Mouse (Mus musculus): ENCODE results near the gene Sds. TPM values are rescaled to one million over a fixed set of nuclear protein-coding genes. Genes with fewer than 3 reads are reported as not detected.
"Not testable (repeated sequence)": the region's sequence is repeated elsewhere in the genome, so short reads cannot be mapped to it uniquely, and the experiment has no call there.

The Sds gene
- total RNA-seq, 2 experiments from 2014 or later: 0.26 to 0.70 TPM

DNA sequence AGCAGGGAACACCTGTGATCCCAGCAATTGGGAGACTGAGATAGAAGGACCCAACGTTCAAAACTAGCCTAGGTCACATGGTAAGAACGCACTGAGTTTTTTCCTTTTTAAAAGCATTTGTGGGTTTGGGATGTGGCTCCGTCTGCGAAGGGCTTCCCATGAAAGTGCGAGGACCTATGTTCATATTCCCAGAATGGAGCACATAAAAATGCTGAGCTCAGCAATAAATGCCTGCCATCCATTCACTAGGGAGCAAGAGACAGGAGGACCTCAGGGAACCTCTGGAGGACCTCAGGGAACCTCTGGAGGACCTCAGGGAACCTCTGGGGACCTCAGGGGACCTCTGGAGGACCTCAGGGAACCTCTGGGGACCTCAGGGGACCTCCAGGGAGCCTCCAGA is 1.7 kb downstream of the Sds start:
- Histone ChIP-seq H3K27ac (no peak overlapping the region), H3K4me3 (no peak overlapping the region)
- intact Hi-C loops (cut with DNase I): no loop called here
- no peak for TF ChIP-seq CTCF (IDR thresholded peaks at IDR 0.05)
- DNase-seq: no peak

DNA sequence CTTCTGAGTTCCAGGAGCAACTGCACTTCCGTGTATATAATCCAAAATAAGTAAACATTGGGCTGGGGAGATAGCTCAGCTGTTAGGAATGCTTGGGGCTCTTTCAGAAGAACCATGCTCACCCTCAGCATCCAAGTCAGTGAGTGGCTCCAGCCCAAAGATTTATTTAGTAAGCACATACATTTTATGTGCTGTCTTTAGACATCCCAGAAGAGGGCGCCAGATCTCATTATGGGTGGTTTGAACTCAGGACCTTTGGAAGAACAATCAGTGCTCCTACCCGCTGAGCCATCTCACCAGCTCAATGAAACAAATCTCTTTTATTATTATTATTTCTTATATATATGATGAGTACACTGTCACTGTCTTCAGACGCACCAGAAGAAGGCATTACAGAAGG is 3.2 kb downstream of the Sds start:
- H3K27ac ChIP-seq: no peak overlapping the region
- intact Hi-C loops (cut with DNase I): no loop called here
- DNase-seq: no peak
- no peak overlapping the region for H3K4me3 ChIP-seq
- peak; percentile 39 for TF ChIP-seq CTCF (IDR thresholded peaks at IDR 0.05)

DNA sequence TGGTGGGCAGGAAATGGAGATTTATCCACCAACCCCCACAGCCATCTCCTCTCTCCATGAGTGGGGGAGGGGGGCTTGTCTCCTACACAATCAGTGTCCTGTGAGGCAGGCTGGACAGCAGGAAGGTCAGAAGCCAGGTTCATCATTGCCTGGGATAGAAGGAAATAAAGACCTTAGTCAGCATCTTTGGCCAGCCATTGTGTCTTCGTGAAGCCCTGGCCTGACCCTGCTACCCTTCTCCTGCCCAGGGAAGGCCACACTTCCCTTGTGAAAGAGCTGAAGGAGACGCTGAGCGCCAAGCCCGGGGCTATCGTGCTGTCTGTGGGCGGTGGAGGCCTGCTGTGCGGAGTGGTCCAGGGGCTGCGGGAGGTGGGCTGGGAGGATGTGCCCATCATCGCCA is 4.9 kb downstream of the Sds start:
- Histone ChIP-seq H3K4me3 (no peak overlapping the region), H3K27ac (no peak overlapping the region)
- intact Hi-C loops (cut with DNase I): no loop called here
- TF ChIP-seq CTCF (IDR thresholded peaks at IDR 0.05): no peak
- no peak for DNase-seq

DNA sequence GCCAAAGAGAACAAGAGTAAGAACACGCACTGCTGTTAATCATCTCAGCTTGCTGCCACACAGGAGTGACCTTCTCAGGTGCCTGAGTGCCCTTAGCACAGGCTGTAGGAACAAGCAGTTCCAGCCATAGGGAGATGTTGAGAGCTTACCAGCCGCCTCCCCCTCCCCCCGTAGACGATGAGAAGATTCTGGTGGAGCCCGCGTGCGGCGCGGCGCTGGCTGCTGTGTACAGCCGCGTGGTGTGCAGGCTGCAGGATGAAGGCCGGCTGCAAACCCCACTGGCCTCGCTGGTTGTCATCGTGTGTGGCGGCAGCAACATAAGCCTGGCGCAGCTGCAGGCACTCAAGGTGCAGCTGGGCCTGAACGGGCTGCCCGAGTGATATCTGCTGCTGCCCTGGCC is 7.1 kb downstream of the Sds start:
- Histone ChIP-seq H3K27ac (no peak overlapping the region), H3K4me3 (no peak overlapping the region)
- intact Hi-C loops (cut with DNase I): no loop called here
- TF ChIP-seq CTCF (IDR thresholded peaks at IDR 0.05): no peak
- no peak for DNase-seq

DNA sequence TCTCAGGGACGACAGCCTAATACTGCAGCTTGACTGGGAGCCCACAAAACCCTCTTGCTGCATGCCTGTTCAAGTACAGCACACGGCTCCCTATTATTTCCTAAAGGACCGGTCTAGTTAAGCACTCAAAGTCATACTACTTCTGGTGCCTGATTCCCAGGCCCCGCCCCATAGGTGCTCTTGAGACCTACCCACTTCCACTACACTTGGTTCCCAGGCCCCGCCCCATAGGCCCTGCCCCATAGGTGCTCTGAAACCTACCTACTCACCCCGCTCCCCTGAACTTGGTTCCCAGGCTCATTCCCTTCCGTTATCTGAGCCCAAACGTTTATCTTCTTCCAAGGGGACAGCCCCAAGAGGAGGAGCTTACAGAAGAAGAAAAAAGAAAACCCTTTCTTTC is 11.5 kb downstream of the Sds start:
- Histone ChIP-seq H3K4me3 (no peak overlapping the region), H3K27ac (no peak overlapping the region)
- TF ChIP-seq CTCF (IDR thresholded peaks at IDR 0.05): no peak
- no peak for DNase-seq
- intact Hi-C loops (cut with DNase I): no loop called here

DNA sequence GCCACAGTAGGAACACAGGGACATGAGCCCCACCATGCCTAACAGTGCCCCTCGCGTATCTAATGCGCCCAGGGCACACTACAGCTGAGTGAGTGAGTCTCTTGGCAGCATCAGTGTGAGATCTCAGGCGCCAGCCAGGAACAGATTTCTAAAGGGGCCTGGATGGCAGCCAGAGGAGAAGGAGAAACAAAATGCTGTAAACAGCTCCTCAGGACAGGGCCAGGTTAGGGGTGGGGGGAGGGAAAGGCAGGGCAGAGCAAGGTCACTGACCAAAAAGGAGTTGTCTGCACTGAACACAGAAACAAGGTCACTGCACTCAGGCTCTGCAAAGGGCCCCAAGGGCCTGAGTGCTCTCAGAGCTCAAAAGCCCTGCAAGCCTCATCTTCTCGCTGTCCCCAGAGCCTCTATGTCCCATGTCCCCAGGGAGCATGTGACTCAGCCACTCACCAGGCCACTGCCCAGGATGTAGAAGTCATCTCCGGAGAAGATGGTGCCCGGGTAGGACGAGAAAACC is 14.4 kb downstream of the Sds start:
- intact Hi-C loops (cut with DNase I): no loop called here
- peak; percentile 73 for DNase-seq
- H3K27ac ChIP-seq: peak overlapping the region; percentile 81

DNA sequence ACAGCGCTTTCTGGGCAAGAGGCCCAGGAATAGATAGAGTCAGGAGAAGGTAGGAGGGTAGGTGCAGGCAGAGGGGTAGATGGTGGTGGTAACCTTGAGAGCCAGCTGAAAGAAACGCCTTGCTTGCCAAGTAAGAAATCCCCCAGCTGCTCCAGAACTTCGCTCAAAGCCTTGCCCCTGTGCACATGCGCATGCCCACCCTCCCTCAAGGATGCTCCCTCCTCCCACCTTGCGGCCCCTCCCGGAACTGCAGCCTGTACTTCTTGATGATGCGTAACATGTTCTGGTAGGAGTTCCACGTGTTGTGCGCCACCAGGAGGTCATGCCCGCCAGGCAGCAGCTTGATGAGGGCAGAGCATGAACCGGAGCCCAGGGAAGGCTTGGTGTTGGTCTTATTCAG is 16.1 kb downstream of the Sds start:
- peak; percentile 24; the same call in 1 of the 2 replicates for TF ChIP-seq CTCF (IDR thresholded peaks at IDR 0.05)
- H3K27ac ChIP-seq: peak overlapping the region; percentile 40
- H3K4me3 ChIP-seq: no peak overlapping the region
- intact Hi-C loops (cut with DNase I): no loop called here
- DNase-seq: no peak

More for the DNA sequence above, 14.4 kb downstream of the Sds start:
- TF ChIP-seq CTCF (IDR thresholded peaks at IDR 0.05): no peak
- peak overlapping the region; percentile 13; the same call in 1 of the 2 replicates for H3K4me3 ChIP-seq

DNA sequence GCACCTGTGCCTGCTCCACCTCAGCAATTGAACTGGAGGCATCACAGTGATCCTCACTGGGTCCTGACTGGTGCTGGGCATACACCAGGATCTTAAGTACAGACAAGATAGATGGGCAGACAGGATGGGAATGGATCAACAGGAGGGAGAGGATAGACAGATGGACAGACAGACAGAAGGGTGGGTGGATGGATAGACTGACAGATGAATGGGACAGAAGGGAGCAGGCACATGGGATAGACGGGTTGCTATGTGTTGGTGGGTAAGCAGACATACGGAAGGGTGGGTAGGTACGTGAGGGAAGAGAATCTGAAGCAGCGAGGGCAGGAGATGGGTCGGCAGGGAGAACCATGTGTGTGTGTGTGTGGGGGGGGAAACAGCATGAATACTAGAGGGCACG is 17.1 kb downstream of the Sds start:
- H3K27ac ChIP-seq: peak overlapping the region; percentile 81
- H3K4me3 ChIP-seq: no peak overlapping the region
- DNase-seq: no peak
- TF ChIP-seq CTCF (IDR thresholded peaks at IDR 0.05): no peak
- intact Hi-C loops (cut with DNase I): no loop called here

DNA sequence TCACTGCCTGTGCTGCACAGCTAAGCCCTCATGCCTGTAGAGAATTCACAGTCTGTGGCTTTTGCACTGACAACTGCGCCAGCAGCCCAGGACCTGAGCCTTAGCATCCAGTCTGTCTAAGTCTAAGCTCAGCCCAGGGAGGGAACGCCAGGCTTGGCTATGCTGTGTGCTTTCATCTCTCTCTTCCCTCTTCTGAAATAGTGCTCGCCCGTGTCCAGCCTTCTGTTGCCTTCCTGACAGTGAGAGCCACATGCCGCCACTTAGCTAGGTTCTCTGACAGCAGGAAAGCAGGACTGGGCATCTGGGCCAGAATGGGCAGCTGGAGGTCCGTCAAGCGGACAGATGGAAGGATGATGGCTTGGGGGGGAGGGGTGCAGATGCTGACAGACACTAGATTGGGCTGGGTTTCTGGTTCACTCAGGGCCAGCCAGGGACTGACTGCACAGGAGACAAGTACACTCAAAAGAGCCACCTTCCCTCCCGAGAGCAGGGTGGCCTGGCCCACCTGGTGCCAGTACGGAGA is 17.6 kb downstream of the Sds start:
- DNase-seq: no peak
- Histone ChIP-seq H3K4me3 (no peak overlapping the region), H3K27ac (peak overlapping the region; percentile 81)
- intact Hi-C loops (cut with DNase I): no loop called here
- TF ChIP-seq CTCF (IDR thresholded peaks at IDR 0.05): no peak

DNA sequence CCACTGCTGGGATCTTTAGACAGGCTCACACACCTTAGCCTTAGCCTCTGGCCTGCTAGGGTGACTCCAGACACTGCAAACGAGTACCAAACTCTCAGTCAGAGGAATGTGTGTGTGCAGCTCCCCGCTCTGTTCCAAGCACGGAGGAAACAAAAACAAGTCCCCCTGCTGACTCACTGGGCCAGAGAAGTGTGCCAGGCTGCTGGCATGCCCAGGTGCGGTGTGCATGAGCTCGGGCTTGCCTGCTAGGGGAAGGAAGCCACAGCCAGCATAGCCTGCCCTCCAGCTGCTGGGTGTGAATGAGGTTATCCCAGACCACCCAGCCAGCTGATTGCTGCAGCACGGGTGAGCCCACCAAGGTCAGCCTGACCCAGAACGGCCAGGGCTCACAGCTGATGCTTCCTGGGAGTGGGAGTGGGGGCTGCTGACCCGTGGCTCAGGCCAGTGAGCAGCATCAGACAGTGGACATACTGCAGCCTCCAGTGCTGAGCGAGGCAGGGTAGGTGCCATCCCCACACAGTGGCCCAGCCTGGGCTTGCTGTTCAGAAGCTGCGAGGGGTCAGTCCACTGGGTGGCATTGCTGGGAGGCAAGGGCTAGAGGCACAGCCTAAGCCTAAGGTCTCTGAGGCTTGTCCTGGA is 18.9 kb downstream of the Sds start:
- no peak for TF ChIP-seq CTCF (IDR thresholded peaks at IDR 0.05)
- intact Hi-C loops (cut with DNase I): no loop called here
- Histone ChIP-seq H3K4me3 (peak overlapping the region; percentile 23), H3K27ac (peak overlapping the region; percentile 81)
- DNase-seq: peak; percentile 61

DNA sequence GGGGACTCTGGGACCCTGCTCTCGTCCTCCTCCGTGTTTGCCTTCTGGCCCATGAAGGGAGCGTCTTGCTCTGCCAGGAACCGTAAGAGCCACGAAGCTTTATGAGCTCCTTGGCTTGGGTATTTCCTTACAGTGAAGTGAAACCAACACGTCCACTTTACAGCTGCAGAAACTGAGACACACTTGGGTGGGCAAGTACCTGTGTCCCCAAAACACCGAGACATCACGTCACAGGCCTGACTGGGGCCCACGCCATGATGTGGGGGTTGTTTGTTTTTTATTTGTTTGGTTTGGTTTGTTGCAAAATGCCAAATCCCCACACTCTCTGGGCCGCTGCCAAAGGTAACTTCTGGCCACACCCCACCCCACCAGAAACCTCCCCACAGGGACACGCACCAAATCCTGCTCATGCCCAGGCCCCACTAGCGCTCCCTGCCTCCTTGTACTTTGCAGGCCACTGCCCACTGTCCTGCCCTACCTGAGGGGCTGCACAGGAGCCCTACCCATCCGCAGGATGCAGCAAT is 19.4 kb downstream of the Sds start:
- no peak for TF ChIP-seq CTCF (IDR thresholded peaks at IDR 0.05)
- DNase-seq: no peak
- intact Hi-C loops (cut with DNase I): no loop called here
- peak overlapping the region; percentile 81 for H3K27ac ChIP-seq
- peak overlapping the region; percentile 23; the same call in 1 of the 2 replicates for H3K4me3 ChIP-seq

DNA sequence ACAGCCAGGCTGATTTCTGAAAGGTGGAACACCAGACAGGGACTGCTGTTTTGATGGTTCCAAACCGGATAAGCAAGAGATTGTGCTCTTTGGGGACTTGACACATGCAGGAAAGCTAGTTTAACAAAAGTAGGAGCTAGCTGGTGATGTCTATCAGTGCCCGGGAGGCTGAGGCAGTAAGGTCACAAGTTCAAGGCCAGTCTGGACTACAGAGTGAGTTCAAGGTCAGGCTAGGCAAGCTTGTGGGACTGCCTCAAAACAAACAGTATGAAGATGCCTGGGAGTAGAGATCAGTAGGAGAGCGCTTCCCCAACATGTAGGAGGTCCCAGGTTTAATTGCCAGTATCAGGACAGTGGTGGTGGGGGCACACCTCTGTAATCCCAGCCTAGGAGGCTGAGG is 20.7 kb downstream of the Sds start:
- Histone ChIP-seq H3K4me3 (no peak overlapping the region), H3K27ac (no peak overlapping the region)
- TF ChIP-seq CTCF (IDR thresholded peaks at IDR 0.05): no peak
- DNase-seq: no peak
- intact Hi-C loops (cut with DNase I): no loop called here

DNA sequence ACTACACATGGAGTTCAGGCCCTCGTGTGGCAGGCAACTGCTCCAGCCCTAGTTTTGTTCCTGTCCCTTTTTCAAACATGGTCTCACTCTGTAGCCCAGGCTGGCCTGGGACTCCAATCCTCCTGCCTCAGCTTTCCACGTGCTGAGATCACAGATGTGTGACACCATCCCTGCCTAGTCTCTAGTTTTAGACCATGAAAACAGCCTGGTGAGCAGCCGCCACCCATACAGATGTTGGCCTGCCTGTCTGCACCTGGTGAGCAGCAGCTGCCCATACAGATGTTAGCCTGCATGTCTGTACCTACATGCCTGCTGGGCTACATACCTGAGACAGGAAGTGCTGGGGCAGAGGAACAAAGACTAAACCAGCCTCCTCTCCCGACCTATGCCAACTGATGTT is 22.9 kb downstream of the Sds start:
- TF ChIP-seq CTCF (IDR thresholded peaks at IDR 0.05): no peak
- DNase-seq: no peak
- intact Hi-C loops (cut with DNase I): no loop called here
- no peak overlapping the region for H3K4me3 ChIP-seq
- no peak overlapping the region for H3K27ac ChIP-seq

DNA sequence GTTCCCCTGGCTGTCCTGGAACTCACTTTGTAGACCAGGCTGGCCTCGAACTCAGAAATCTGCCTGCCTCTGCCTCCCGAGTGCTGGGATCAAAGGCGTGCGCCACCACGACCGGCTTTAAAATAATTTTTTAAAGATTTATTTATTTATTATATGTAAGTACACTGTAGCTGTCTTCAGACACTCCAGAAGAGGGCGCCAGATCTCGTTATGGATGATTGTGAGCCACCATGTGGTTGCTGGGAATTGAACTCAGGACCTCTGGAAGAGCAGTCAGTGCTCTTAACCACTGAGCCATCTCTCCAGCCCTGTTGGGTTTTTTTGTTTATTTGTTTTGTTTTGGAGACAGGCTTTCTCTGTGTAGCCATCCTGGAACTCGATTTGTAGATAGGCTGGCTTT is 24.3 kb downstream of the Sds start:
- H3K4me3 ChIP-seq; H3K27ac ChIP-seq; intact Hi-C loops (cut with DNase I); DNase-seq: not testable (repeated sequence)
- TF ChIP-seq CTCF (IDR thresholded peaks at IDR 0.05): peak; percentile 40
